Mouse (Mus musculus) intestine, embryonic 16.5 days (tissue): ENCODE results near the gene Iqcd. TPM values are rescaled to one million over a fixed set of nuclear protein-coding genes. Genes with fewer than 3 reads are reported as not detected.

ENCODE experiments used
- ATAC-seq: fragments of 200-750 bp; cut with Nextera tagmentation; 2 replicates; pipeline ENCODE4 v1.8.0; 2017; ENCODE audit warnings: moderate TSS enrichment, moderate library complexity
- H3K27ac ChIP-seq: fragments of 300-500 bp; sonication (generic); 2 replicates; pipeline ENCODE4 v1.5.1; 2014; ENCODE audit warnings: mild to moderate bottlenecking, low read length
- H3K27me3 ChIP-seq: fragments of 300-500 bp; sonication (generic); replicated peaks from 2 replicates; pipeline ENCODE4 v1.6.1; 2014; ENCODE audit warnings: low read length, control low read depth, mixed read lengths; ENCODE audit not compliant: control insufficient read depth, insufficient read depth
- H3K36me3 ChIP-seq: fragments of 300-500 bp; sonication (generic); 2 replicates; pipeline ENCODE4 v1.6.1; 2014; ENCODE audit warnings: low read length, control low read depth; ENCODE audit not compliant: control insufficient read depth, insufficient read depth
- H3K4me1 ChIP-seq: fragments of 300-500 bp; sonication (generic); 2 replicates; pipeline ENCODE4 v1.6.1; 2014; ENCODE audit warnings: low read length, control low read depth, mixed read lengths; ENCODE audit not compliant: control insufficient read depth, insufficient read depth
- H3K4me2 ChIP-seq: fragments of 300-500 bp; sonication (generic); 2 replicates; pipeline ENCODE4 v1.6.1; 2014; ENCODE audit warnings: low read depth, low read length, control low read depth
- H3K4me3 ChIP-seq: fragments of 300-500 bp; sonication (generic); 2 replicates; pipeline ENCODE4 v1.5.1; 2014; ENCODE audit warnings: mild to moderate bottlenecking, low read length
- H3K9ac ChIP-seq: fragments of 300-500 bp; sonication (generic); 2 replicates; pipeline ENCODE4 v1.6.1; 2014; ENCODE audit warnings: low read depth, low read length
- H3K9me3 ChIP-seq: fragments of 300-500 bp; sonication (generic); 2 replicates; pipeline ENCODE4 v1.6.1; 2016; ENCODE audit warnings: low read length, control low read depth; ENCODE audit not compliant: control insufficient read depth
- WGBS: fragments of 180-500 bp; shearing (Covaris S2); extraction: QIAGEN DNeasy Blood & Tissue Kit; methylation state at CpG from one replicate; pipeline ENCODE4 v1.1.7; 2014; 5-methylcytosine and 5-hydroxymethylcytosine counted together
- polyA plus RNA-seq: library from polyadenylated mRNA; unstranded; fragments of >200 nt; fragmentation: Nextera tagmentation; extraction: Ambion mirVana; gene quantifications from 2 replicates; pipeline ENCODE4 v1.2.1, GENCODE M21; 2015

The Iqcd gene
- polyA plus RNA-seq, 1 experiment from 2014 or later = 0.27 TPM

- Histone ChIP-seq H3K27ac (no peak overlapping the region), H3K4me2 (no peak overlapping the region), H3K27me3 (no peaks in the 10 kb centered on the region), H3K4me1 (peaks cover 65% of the 10 kb centered on the region), H3K36me3 (no peaks in the 10 kb centered on the region), H3K4me3 (no peak overlapping the region), H3K9me3 (no peaks in the 10 kb centered on the region), H3K9ac (peak overlapping the region; percentile 23; the same call in 1 of the 2 replicates)
- 76% methylated on average over 3 of the region's 3 CpGs for WGBS
- ATAC-seq = no peak
Measured at GRCm38 (mm10) chr5:120569791-120570190, 19.0 kb upstream of the Iqcd start.

- ATAC-seq = no peak
- 74% methylated on average over 11 of the region's 11 CpGs for WGBS
- H3K4me1 ChIP-seq = peaks cover 58% of the 10 kb centered on the region
Measured at GRCm38 (mm10) chr5:120570289-120570897, 18.4 kb upstream of the Iqcd start.

GRCm38 (mm10) chr5:120571056-120571740 lies 17.6 kb upstream of the Iqcd start:
- H3K9ac ChIP-seq = peak overlapping the region; percentile 7; the same call in 1 of the 2 replicates
- ATAC-seq = 0 out of 2 replicates have a peak, but pooled peaks have one; percentile 35
- no peaks in the 10 kb centered on the region for H3K36me3 ChIP-seq
- peak overlapping the region; percentile 64; the same call in 1 of the 2 replicates for H3K27ac ChIP-seq
- H3K4me2 ChIP-seq = no peak overlapping the region
- 51% methylated on average over 14 of the region's 14 CpGs for WGBS
- no peak overlapping the region for H3K4me3 ChIP-seq
- no peaks in the 10 kb centered on the region for H3K27me3 ChIP-seq
- no peaks in the 10 kb centered on the region for H3K9me3 ChIP-seq
- peaks cover 50% of the 10 kb centered on the region for H3K4me1 ChIP-seq

More at GRCm38 (mm10) chr5:120570289-120570897, 18.4 kb upstream of the Iqcd start:
- Histone ChIP-seq H3K27ac (peak overlapping the region; percentile 64), H3K36me3 (no peaks in the 10 kb centered on the region), H3K9ac (no peak overlapping the region; the same call in 1 of the 2 replicates), H3K27me3 (no peaks in the 10 kb centered on the region), H3K4me3 (no peak overlapping the region), H3K4me2 (no peak overlapping the region), H3K9me3 (no peaks in the 10 kb centered on the region)

GRCm38 (mm10) chr5:120574469-120575063 lies 14.2 kb upstream of the Iqcd start:
- Histone ChIP-seq H3K27me3 (no peaks in the 10 kb centered on the region), H3K4me2 (no peak overlapping the region), H3K9ac (no peak overlapping the region), H3K9me3 (no peaks in the 10 kb centered on the region), H3K27ac (no peak overlapping the region), H3K36me3 (no peaks in the 10 kb centered on the region), H3K4me1 (peaks cover 43% of the 10 kb centered on the region), H3K4me3 (no peak overlapping the region)
- ATAC-seq = no peak
- WGBS = 74% methylated on average over 10 of the region's 10 CpGs

GRCm38 (mm10) chr5:120576781-120577301 lies 12.0 kb upstream of the Iqcd start:
- Histone ChIP-seq H3K27me3 (no peaks in the 10 kb centered on the region), H3K27ac (no peak overlapping the region), H3K36me3 (no peaks in the 10 kb centered on the region), H3K9me3 (no peaks in the 10 kb centered on the region), H3K9ac (no peak overlapping the region), H3K4me1 (peaks cover 36% of the 10 kb centered on the region), H3K4me2 (no peak overlapping the region), H3K4me3 (no peak overlapping the region)
- 0 out of 2 replicates have a peak, but pooled peaks have one; percentile 29 for ATAC-seq
- 70% methylated on average over 11 of the region's 11 CpGs for WGBS

- Histone ChIP-seq H3K27me3 (no peaks in the 10 kb centered on the region), H3K36me3 (peaks cover 1% of the 10 kb centered on the region; the same call in 1 of the 2 replicates), H3K4me2 (no peak overlapping the region), H3K9me3 (no peaks in the 10 kb centered on the region), H3K27ac (peak overlapping the region; percentile 51), H3K4me1 (peaks cover 36% of the 10 kb centered on the region), H3K4me3 (no peak overlapping the region), H3K9ac (peak overlapping the region; percentile 29; the same call in 1 of the 2 replicates)
- no peak for ATAC-seq
- 50% methylated on average over 10 of the region's 10 CpGs for WGBS
Measured at GRCm38 (mm10) chr5:120577935-120578441, 10.8 kb upstream of the Iqcd start.

- peak; percentile 47 for ATAC-seq
- 30% methylated on average over 12 of the region's 12 CpGs for WGBS
- H3K4me1 ChIP-seq = peaks cover 36% of the 10 kb centered on the region
- peaks cover 3% of the 10 kb centered on the region; the same call in 1 of the 2 replicates for H3K36me3 ChIP-seq
- H3K4me3 ChIP-seq = no peak overlapping the region
- H3K9ac ChIP-seq = peak overlapping the region; percentile 42; the same call in 1 of the 2 replicates
- no peaks in the 10 kb centered on the region for H3K9me3 ChIP-seq
- peak overlapping the region; percentile 51 for H3K27ac ChIP-seq
- H3K27me3 ChIP-seq = no peaks in the 10 kb centered on the region
- no peak overlapping the region for H3K4me2 ChIP-seq
Measured at GRCm38 (mm10) chr5:120578504-120579081, 10.2 kb upstream of the Iqcd start.

- peak overlapping the region; percentile 51 for H3K27ac ChIP-seq
- H3K9ac ChIP-seq = peak overlapping the region; percentile 42; the same call in 1 of the 2 replicates
- no peak overlapping the region for H3K4me3 ChIP-seq
- peak overlapping the region; percentile 17; the same call in 1 of the 2 replicates for H3K4me2 ChIP-seq
- no peaks in the 10 kb centered on the region for H3K27me3 ChIP-seq
- peaks cover 36% of the 10 kb centered on the region for H3K4me1 ChIP-seq
- 39% methylated on average over 26 of the region's 26 CpGs for WGBS
- peaks cover 3% of the 10 kb centered on the region; the same call in 1 of the 2 replicates for H3K36me3 ChIP-seq
- peak; percentile 41 for ATAC-seq
- no peaks in the 10 kb centered on the region for H3K9me3 ChIP-seq
Measured at GRCm38 (mm10) chr5:120579211-120579897, 9.5 kb upstream of the Iqcd start.
